Mouse (Mus musculus): ENCODE data around the gene Olfr585.

The Olfr585 gene

DNA sequence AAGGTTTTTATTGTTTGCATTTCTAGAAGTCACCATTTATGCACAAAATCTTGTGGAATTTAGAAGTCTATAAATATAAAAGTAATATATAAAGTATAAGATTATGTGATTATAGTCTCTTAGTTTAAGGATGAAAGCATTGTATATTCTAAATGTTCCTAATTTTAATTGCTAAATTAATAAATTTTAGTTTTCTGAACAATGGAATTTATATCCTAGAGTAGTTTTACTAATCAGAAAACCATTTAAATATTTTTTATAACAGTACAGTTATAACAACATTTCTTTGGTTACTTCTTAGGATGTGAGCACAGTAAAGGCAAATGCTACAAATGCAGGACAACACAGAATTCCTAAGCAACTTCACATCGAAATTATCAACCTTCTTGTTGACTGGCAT lies at the start of gene Olfr585:
Gene Olfr585 (plus strand): TSS at position 301 of the 400 bp plus-strand sequence.
- DNase-seq = no peak

- no peak for DNase-seq
These were observed 46.5 kb upstream of the Olfr585 start, which contains the start of gene Olfr583 for GRCm38 (mm10) chr7:103051000-103051399. Gene Olfr583, plus strand, starts transcription at chr7:103051300.

DNA sequence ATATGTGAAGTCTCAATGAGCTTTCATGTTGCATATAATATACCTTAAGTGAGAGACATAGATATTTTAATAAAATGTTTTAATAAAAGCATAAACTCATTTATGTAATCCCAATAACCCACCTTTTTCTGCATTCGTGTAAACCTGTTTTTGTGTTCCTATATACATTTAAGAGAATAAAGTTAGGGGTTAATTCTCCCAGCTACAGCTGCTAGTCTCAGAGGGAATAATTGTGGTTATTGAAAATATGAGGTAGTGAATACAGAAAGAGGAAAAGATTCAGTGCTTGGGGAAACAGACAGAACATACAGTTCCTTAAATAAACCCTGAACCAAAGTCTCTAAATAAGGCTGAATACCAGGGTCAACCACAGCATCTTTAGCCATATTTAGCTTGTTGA lies 15.9 kb upstream of the Olfr585 start, which contains the start of gene Olfr584:
Gene Olfr584 (plus strand): TSS at position 301 of the 400 bp plus-strand sequence.
- DNase-seq = no peak

DNA sequence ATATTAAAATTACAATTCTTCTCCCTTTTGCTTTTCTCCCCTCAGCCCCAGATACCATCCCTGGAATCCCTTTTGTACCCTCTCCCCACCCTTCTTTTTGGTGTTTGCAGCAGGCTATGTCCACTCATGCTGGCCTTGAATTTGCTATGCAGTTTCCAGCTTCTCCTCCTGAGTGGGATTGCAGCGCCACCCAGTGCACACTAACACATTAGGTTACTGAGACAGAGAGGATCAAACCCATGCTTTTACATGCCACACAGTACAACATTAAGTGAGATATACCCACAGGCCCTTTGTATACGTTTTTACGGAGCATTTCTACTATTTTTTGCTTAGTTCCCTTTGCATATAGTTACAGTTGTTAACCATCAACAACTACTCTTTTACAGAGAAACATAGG lies 21.9 kb downstream of the Olfr585 start:
- no peak for DNase-seq

GRCm38 (mm10) chr7:103125538-103125937 lies 28.0 kb downstream of the Olfr585 start, which contains the start of gene Olfr586:
Gene Olfr586, minus strand, starts transcription at chr7:103125638.
- DNase-seq = no peak

DNA sequence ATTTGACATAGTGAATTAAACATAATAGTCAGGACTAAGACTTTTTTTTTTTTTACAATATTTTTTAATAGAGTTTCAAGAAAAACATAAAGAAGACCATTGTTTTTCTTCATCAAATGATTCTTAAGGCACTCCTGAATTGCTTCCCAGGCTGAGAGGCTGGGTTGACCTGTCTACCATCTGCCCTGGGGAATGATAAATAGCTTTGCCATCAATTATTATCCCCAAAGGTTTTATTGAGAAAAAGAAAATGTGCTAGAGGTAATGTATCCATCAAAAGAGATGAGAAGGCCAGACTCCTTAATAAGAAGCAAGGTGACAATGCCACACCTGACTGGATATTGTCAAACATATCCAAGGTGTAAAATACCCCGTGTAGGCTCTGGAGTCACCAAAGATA lies 43.1 kb downstream of the Olfr585 start, which contains the start of gene Olfr588-ps1:
Gene Olfr588-ps1 (plus strand): TSS at position 301 of the 400 bp plus-strand sequence.
- no peak for DNase-seq
